In genomic region chr3:65907536-65907935, GRCm38 (mm10) we compare ENCODE assay signal across 28 mouse cellular contexts.
"Had no signal": no experiment of that assay in that cellular context is flagged by ENCODE, and none has a peak within 500 bp of the region (broad histone marks: within the 10 kb centered on the region; RNA-seq: fewer than 3 reads in every experiment).

No protein-coding gene starts in this region.

- H3K27ac ChIP-seq: embryonic facial prominence, embryonic 10.5 days; embryonic facial prominence, embryonic 12.5 days; embryonic facial prominence, embryonic 13.5 days; embryonic facial prominence, embryonic 15.5 days; forebrain, embryonic 10.5 days; forebrain, embryonic 12.5 days; forebrain, embryonic 13.5 days; forebrain, embryonic 15.5 days; gastrocnemius, adult 2 months; heart, adult 2 months; heart, embryonic 10.5 days had no signal

- H3K4me3 ChIP-seq: embryonic facial prominence, embryonic 10.5 days; embryonic facial prominence, embryonic 12.5 days; embryonic facial prominence, embryonic 13.5 days; embryonic facial prominence, embryonic 15.5 days; erythroblast, embryonic 14.5 days; forebrain, embryonic 10.5 days; forebrain, embryonic 12.5 days; forebrain, embryonic 13.5 days; forebrain, embryonic 15.5 days; gastrocnemius, adult 2 months; heart, adult 2 months; heart, embryonic 10.5 days had no signal

- H3K9ac ChIP-seq: embryonic facial prominence, embryonic 12.5 days; embryonic facial prominence, embryonic 13.5 days; embryonic facial prominence, embryonic 15.5 days; forebrain, embryonic 12.5 days; forebrain, embryonic 13.5 days; forebrain, embryonic 15.5 days; forebrain, postnatal 0 days had no signal

- DNase-seq: cerebellum, adult 8-10 months; cerebellum, adult 9-10 months; cerebellum, adult 9-11 months; cerebellum, postnatal 10 days; cerebellum, postnatal 14 days; cerebellum, postnatal 25 days; cerebellum, postnatal 36 days; embryo, embryonic 11 days; forebrain, postnatal 0 days; gastrocnemius, adult 2 months; gastrocnemius, postnatal 10 days; gastrocnemius, postnatal 14 days; gastrocnemius, postnatal 25 days; gastrocnemius, postnatal 36 days; heart, adult 18-20 months; heart, adult 2 months had no signal

- H3K27me3 ChIP-seq: embryonic facial prominence, embryonic 12.5 days; embryonic facial prominence, embryonic 13.5 days; embryonic facial prominence, embryonic 15.5 days; forebrain, embryonic 12.5 days; forebrain, embryonic 13.5 days; forebrain, embryonic 15.5 days had no signal

- H3K4me2 ChIP-seq: embryonic facial prominence, embryonic 12.5 days; embryonic facial prominence, embryonic 13.5 days; embryonic facial prominence, embryonic 15.5 days; forebrain, embryonic 12.5 days; forebrain, embryonic 13.5 days; forebrain, embryonic 15.5 days had no signal

- H3K36me3 ChIP-seq: embryonic facial prominence, embryonic 10.5 days; embryonic facial prominence, embryonic 12.5 days; embryonic facial prominence, embryonic 13.5 days; embryonic facial prominence, embryonic 15.5 days; forebrain, embryonic 10.5 days; forebrain, embryonic 12.5 days; forebrain, embryonic 15.5 days; heart, embryonic 10.5 days had no signal

- H3K4me1 ChIP-seq: forebrain, embryonic 12.5 days; forebrain, embryonic 13.5 days; forebrain, embryonic 15.5 days had no signal

- ATAC-seq: forebrain, embryonic 13.5 days; forebrain, embryonic 14.5 days; forebrain, embryonic 15.5 days; forebrain, embryonic 16.5 days; forebrain, postnatal 0 days had no signal

- H3K9me3 ChIP-seq: embryonic facial prominence, embryonic 10.5 days; embryonic facial prominence, embryonic 12.5 days; embryonic facial prominence, embryonic 13.5 days; embryonic facial prominence, embryonic 15.5 days; forebrain, embryonic 10.5 days; forebrain, embryonic 12.5 days; forebrain, embryonic 13.5 days; forebrain, embryonic 15.5 days; heart, embryonic 10.5 days had no signal
